Mouse (Mus musculus) kidney, adult 2 months (tissue): Measurements from ENCODE around the gene Masp2.
A peak's percentile ranks its signal among the peaks of the same experiment; 100 is the strongest.

Experiments used
- CTCF ChIP-seq: fragments of 200-500 bp; conservative IDR thresholded peaks from 2 replicates; pipeline ENCODE4 v1.5.1; 2011; ENCODE audit warnings: low read depth, mild to moderate bottlenecking, control low read depth, low read length, moderate library complexity, mixed read lengths; ENCODE audit not compliant: insufficient read depth, insufficient read length
- POLR2A ChIP-seq: fragments of 200-500 bp; IDR thresholded peaks from one replicate; pipeline ENCODE4 v1.6.1; 2011; ENCODE audit warnings: low read depth, low read length, control low read depth

GRCm38 (mm10) chr4:148626623-148627185, 24.4 kb downstream of the Masp2 start, which contains the start of gene Tardbp:
- TF ChIP-seq CTCF, result no peak
- peak; percentile 97 for TF ChIP-seq POLR2A
